Mouse (Mus musculus) heart, adult 2 months (tissue): ENCODE results near the gene Igsf11.

Source experiments
- CTCF ChIP-seq: fragments of 200-600 bp; IDR thresholded peaks from 2 replicates; pipeline ENCODE4 v1.8.1; 2022; ENCODE audit warnings: antibody characterized with exemption, mild to moderate bottlenecking, moderate library complexity
- EP300 ChIP-seq: fragments of 200-500 bp; IDR thresholded peaks from 2 replicates; pipeline ENCODE4 v1.6.1; 2011; ENCODE audit warnings: low read depth, low read length, control low read depth; ENCODE audit not compliant: insufficient read depth
- POLR2A ChIP-seq: fragments of 200-500 bp; IDR thresholded peaks from 2 replicates; pipeline ENCODE4 v1.6.1; 2011; ENCODE audit warnings: mild to moderate bottlenecking, low read depth, low read length, control low read depth; ENCODE audit not compliant: insufficient read depth

- TF ChIP-seq CTCF: no peak
- no peak for TF ChIP-seq POLR2A
- no peak for TF ChIP-seq EP300
Measured at GRCm38 (mm10) chr16:39006978-39007377, 114.5 kb downstream of the Igsf11 start.
